Mouse (Mus musculus): ENCODE measurements around the gene Gramd2.

The Gramd2 gene

DNA sequence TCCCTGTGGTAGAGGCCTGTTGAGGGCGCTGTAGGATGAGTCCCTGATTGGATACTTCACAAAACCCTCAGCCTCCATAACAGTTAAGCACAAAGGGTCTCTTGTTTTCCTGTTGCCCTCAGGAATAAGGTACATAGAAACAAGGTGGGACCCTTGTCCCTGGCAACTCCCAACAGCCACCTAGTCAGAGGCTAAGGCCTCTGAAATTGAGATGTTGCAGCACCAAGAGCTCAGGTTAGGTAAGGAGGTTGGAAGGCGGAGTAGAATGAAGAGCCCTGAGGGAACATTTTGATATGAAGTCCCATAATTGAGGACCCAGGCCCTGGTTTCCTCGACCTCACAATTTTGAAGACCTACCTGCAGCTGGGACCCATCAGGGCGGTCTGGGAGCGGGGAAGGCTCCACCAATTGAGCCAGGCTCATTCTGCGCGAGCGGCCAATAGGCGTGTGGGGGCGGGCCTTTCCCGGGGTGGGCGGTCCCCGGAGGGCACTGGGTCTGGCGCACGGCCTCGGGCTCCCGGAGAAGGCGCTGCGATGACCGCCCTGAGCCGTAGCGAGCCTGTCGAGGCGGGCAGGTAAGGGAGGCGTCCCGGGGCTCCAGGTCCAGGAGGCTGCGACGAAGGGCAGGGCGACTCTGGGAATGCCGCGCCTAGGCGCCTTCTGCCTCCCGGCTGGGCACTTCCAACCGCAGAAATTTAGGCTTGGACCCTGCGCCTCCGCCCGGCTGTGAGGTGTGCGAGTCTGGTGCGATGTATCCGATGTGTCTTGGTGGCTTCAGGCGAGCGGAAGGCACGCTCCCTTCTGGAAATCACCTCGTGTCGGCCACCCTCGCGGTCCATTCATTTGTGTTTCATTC lies at the start of gene Gramd2:
Gene Gramd2 (plus strand): TSS at position 467 of the 856 bp plus-strand sequence.
- DNase-seq, result peak; percentile 88

DNA sequence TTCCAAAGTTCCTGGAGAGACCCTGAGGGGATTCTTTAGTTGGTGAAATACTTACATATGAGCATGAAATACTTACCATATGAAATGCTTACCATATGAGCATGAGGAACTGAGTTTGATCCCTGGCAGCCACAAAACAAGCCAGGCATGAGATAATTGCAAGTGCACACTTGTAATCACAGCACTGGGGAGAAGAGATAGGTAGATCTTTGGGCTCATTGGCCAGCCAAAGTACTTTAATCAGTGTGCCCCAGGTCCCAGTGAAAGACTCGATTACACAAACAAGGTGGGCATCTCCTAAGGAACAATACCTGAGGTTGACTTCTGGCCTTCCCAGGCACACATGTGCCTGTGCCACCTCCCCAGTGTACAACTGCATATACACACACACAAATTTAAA lies 41.6 kb upstream of the Gramd2 start:
- DNase-seq, result no peak

DNA sequence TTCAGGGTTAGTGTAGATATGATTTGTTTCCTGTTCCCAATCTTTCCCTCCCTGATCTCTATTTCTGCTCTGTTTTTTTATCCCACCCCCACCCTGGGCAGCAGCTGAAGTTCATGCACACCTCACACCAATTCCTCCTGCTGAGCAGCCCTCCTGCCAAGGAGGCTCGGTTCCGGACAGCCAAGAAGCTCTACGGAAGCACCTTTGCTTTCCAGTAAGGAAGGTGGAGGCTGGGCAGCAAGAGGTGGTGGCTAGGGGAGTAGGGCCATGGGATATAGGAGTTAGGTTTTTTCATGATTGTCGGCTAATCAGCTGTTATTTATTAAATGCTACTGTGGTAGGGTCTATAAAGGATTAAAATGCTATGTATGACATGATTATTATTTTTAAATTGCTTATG lies 40.0 kb upstream of the Gramd2 start:
- no peak for DNase-seq

DNA sequence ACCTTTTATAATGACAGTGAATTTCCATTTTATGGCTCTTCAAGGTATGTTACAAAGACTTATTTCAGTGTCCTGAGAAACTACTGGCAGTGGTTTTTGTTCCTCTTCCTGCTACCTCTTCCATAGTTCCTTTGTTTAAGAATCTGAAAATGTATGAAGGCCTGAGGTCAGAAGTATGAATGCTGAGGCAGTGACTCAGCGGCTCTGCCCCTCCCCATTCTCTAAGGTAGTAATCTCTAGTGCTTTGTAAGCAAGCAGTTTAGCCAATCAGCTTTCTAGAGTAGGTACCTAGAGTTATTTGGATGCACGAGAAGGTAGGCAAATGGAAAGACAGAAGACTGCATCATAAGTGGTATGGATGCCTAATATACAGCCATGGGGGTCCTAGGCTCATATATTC lies 38.6 kb upstream of the Gramd2 start:
- DNase-seq, result no peak

DNA sequence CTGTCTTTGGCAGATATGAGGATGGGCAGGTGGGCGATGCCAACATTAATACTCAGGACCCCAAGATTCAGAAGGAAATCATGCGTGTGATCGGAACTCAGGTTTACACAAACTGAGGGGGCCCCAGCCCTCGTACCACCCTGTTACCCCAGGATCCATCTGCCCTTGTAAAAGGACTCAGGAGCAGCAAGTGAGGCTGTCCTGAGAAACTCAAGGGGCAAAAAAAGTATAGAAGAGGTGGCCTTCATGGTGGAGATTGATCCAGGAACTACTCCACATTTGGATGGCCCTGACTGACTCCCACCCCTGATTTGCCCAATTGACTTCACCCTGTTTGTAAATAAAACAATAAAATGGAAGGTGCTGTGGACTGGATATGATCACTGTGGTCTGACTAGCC lies 30.0 kb upstream of the Gramd2 start:
- DNase-seq, result no peak

DNA sequence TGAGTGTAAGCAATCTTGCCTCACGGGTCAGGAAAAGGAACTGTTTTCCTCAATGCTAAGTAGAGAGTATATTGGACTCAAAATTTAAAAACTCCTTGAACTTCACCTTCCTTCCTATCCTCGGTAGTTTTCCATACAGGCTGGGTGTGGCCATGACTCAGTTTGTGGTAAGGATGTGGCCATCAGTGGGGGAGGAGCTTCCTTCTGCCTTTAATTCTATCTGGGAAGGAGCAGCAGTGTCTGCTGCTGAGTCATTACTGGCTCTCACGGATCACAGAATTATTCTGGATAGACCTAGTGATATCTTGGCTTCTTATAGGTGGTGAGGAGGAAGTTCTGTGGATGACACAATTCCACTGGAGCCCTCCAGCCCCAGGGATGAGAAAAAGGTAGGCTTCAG lies 26.6 kb upstream of the Gramd2 start:
- DNase-seq, result peak; percentile 42

DNA sequence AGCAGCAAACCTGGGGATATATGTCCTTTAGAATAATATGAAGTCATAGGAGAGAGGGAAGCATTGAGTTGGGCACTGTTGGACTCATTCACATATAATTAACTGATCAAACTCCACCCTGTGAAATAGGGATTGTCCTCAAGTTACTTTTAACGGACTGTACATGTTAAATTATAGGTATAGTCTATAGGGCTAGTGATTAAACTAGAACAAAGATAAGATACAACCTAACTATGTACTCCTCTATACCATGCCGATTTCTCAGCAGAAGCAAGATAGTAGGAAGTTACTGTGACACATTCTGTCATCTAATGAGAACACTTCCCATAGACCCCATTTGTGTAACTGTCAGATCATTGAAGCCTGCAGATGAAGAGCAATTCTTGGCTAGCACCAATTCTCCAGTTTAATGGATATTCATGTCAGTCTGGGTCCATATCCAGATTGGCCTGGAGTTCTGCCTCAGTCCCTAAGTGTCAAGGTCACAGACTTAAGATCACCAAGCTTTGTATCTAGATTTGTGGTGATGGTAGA lies 25.4 kb upstream of the Gramd2 start:
- DNase-seq, result no peak

DNA sequence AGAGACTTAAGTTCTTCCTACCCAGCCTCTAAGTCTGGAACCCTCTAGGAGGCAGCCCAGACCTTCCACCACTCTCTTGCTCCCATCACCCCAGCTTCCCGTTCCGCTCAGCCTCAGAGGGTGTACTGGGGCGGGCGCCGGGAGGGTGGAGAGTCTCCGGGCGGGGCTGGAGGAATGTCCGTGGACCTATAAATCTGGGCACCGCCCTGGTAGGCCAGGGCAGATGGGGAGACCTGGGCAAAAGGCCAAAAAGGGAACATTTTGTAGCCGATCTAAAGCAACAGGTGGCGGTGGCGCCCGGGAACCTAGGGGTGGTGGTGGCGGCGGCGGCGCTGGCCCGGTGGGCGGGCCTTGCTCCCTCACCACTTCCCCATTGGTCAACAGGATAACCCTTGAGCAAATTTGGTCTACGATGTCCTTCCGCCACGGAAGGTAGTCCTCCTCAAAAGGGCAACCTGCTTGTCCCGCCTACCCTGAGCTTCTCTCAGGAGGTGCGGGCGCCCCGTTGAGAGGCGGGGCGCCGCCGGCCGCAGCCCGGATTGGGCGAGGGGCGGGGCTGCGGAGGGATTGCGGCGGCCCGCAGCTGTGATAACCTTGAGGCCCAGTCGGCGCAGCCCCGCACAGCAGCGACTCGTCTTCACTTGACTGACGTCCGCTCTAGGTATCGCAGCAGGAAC lies 23.8 kb upstream of the Gramd2 start, which contains the start of gene Pkm:
Gene Pkm (plus strand): TSS at position 411 of the 677 bp plus-strand sequence.
- peak; percentile 98 for DNase-seq

DNA sequence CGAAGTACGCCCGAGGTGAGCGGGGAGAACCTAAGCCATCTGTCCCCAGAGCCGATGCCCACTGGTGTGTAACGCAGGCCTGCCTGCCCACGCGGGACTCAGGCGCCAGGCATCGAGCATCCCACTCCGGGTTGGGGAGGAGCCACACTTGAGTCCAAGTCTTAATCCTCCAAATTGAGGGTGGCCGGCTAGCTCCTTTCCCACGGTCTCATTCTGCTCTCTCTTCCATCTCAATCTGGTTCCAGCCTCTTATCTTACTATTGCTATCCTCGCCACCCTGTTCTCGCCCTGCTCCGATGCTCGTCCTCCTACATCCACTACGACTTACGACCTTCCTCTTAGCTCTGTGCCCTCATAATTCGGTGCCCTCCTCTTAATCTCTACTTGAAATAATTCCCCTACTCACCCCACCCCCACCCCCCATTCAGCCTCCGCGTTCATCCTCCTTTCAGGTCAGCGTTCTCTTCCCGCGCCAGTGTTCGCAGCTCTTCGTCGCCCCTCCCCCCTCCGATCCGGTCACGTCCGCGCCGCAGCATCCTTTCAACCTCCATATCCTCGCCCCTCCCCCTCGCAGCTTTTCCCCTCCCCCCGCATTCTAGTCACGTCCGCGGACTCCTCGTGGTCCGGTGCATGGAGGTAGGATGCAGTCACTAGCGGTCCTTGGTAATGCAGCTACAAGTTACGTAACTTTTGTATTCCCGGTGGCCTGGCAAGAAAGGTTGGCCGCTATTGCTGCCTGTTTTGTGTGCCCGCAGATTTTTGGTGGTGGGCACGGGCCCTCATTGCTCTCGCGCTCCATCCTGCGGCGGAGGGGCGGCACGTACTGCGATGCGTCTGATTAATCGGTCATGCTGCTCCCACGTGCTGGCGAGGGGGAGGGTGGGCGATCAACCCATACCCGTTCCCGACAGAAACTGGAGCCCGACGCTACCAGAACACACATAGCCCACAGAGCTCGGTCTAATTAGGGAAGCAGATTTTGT lies 23.0 kb upstream of the Gramd2 start:
- peak; percentile 82 for DNase-seq

DNA sequence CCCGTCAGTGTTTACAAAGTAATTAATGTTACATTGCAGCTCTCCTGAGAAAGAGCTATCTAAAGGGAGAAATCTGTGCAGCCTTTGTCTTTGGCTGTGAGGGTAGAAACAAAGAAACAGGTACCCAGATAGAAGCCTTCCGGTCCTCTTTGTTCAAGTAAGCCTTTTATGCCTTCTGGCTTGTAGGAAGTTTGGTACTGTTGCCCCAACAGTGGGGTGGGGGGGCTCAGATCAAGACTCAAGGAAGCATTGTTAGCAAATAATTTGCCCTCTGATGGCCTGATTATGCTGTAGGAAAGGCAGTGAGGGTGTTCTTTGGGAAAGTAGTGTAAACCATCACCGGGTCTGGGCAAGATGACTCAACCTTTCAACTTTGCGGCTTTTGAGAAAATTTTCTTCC lies 21.8 kb upstream of the Gramd2 start:
- no peak for DNase-seq

DNA sequence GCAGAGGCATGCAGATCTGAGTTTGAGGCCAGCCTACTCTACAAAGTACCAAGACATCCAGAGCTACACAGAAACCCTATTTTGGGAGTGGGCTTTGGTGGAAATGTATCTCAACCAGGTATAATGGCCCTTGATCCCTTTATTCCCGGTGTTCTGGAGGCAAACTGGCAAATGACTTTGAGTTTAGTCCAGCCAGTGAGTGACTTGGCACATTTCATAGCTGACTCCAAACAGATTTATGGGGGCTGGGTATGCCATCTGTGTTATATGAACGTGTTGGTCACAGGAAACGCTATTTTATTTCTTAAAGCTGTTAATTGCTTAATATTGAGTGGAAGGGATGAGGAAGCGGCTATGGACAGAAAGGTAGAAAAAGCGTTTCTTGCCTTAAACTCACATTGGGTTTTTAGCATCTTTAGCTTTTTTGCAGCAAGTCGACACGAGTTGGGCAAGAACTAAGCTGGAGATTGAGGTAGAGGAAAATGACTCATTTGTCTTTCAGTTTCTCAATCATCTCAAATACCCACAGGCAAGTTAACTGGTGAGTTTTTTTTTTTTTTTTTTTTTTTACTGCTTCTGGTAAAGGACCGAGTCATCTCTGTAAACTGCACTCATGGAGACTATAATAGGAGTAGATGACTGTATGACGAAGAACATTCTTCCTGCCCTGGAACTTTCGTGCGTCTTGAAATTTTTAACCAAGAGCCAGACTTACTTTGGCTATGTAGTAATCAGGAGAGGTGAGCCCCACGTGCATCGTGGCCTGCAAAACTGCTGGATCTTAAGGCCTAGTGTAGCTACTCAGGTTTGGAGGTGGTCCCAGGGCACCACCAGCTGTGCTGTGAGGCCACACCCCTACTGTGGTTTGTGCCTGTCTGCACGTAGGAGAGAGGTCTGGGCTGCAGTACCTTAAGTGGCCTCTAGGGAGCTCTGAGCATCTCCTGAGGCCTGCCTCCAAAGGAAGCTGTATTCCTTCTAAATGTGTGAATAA lies 20.6 kb upstream of the Gramd2 start:
- peak; percentile 86 for DNase-seq

DNA sequence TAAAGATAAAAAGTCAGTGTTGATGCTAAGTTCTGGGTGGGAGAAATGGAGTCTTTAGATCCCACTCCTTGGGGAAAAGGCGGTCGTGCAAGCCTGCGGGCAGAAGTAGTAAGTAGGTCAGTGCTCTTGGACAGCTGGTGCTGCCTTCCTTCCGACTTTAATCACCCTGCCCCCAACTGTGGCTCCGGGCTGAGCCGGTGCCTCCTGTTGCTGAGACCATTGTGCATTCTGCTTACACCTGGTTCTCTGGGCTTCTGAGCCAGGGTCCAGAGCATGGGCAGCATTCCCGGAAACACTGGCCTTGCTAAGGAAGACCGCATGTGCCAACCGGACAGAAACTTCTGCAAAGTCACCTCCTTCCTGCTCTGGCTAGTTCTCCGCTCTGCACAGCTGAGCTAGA lies 19.5 kb upstream of the Gramd2 start:
- DNase-seq, result peak; percentile 76

DNA sequence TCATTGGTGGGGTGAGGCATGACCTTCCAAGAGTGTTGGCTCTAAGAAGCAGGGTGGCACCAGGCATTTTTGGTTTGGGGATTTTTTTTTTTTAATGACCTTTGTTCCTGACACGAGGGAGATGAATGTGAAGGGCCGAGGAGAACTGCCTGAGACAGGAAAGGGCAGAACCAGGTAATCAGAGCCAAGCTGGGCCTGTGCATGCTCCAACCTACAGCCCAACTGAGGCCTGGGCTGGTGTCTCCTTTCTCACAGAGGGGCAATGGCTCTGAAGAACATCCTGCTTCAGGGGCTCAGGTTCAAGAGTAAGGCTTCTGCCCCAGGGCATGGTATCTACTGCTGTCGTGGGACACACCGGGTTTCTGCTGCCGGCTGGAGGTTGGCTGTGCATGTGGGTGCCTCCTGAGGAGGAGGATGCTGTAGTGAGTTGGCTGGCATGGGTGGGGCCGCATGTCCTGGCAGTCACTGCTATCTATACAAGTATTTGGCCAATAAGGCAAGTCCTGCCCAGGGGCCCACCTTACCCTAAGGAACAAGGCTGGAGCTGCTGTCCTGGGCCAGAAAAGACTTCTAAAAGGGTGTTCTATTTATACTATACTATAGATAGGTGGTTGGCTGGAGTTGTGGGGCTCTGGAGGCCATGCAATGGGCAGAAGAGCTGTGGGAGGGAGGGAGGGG lies 18.5 kb upstream of the Gramd2 start:
- DNase-seq, result no peak

DNA sequence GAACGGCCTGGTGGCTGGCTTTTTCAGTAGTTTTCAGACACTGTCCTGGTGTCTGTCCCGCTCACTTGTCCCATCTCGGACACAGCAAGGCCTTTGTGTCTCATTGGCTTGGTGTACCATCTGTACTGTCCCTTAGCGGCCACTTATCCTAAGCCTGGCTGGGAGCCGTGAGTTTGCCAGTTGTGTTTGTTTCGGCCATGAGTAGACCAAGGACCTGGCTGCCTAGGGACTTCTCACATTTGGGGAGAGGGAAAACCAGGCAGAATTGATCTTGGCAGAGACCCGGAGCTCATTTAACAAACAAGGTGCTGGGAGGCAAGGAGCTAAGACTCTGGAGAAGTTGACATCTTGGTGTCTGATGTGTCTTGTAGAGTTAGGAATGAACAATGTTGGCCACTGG lies 16.7 kb upstream of the Gramd2 start:
- no peak for DNase-seq

DNA sequence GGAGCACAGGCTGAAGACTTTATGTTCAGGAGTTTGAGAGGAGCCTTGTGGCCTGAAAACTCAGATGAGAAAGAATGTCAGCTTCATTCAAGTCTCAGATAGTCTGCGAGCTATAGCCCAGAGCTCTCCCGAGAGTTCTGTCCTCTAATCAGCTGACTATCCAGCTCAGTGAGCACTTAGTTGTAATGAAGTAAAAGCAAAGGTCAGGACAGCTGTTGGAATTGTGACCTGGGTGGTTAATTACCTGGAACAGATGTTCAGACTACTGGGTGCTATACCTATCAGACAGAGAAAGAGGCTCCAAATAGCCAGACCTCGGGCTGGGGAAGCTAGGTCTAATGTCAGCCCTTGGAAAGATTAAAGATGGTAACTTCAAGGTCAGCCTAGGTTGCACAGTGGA lies 16.0 kb upstream of the Gramd2 start:
- DNase-seq, result peak; percentile 63

DNA sequence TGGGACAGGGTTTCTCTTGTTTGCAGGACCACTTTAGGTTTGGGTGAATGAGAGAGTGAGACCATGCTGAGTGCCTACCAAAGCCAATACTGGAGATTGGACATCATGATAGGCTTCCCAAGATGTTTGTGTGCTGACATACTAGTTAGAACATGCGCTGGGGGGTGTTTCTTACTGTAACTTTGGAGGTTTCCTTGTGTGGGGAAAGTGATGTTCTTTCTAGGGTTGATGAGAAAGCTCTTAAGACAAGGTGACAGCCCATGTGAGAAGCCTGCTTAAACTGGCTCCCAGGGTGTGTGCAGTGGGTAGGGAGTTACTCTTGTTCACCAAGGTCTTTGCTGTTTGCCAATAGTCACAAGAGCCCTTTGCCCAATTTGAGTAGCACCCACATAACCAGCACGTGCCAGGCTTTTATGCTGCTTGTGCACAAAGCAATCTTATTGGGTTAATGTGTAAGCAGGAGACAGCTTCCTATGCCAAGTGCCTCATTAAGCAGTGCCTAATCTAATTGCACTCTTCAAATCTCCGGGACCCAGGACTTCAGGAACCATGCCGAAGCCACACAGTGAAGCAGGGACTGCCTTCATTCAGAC lies 15.2 kb upstream of the Gramd2 start:
- peak; percentile 71 for DNase-seq

DNA sequence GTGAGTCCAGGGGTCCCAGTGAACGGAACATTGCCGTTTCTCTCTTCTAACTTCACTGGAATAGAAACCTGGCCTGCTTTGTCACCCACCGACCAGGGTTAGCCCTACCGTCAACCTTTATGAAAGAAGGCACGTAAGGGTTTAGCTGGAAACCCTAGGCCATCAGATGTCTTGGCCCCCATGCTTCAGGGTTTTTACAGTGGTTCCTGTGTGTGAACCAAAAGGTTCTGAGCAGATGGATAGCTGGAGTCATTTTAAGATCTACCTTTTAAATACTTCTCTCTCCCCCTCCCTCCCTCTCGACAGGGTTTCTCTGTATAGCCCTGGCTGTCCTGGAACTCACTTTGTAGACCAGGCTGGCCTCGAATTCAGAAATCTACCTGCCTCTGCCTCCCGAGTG lies 13.9 kb upstream of the Gramd2 start:
- DNase-seq, result no peak

DNA sequence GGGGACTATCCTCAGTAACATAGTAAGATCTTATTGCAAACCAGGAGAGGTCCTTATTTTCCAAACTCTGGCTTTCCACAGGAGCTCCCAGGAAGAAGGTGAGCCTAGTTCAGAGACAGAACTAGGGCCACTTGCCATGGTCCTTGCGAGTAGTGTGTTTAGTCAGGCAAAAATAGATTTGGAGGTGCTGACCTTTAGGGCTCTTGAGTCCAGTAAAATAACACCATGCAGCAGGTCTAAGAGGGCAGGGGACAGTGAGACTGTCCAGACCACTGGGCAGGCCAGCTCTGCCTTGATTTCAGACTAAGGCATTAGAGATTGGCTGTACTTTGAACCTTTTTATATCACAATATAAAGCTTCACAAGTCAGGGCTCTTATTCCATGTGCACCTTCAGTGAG lies 13.1 kb upstream of the Gramd2 start:
- DNase-seq, result no peak

DNA sequence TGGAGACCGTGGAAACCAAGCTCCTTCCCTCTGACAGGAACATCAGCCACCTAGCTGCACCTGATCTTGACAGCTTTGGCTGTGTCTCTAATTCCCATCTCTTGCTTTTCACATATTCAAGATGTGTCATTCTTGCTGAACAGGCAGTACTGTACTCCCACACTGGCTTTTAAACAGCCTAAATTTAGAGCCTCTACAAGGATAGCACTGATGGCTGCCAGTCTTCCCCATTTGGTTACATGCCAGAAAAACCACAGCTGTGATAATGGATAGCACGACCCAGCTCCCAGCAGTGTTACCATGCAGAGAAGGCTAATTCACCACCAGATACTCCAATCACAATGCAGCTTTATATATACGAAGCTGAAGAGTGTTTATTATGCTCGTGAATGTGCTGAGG lies 12.7 kb upstream of the Gramd2 start:
- DNase-seq, result no peak

DNA sequence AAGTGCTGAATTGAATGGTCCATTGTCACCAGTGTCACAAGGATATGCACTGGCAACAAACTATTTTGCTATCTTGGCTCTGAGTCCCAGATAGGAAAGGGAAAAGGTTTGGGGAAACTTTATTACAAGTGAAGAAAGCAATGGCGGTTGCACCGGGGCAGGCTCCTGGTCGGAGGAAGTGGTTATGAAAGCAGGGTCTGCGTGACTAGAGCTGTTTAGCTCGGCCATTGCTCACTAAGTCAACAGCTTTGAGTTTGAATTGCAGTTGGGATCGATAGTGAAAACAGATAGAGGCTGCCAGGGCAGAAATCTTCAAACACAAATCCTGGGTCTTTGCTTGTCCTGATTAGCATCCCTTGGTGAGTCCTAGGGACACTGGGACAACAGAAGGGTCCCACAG lies 12.0 kb upstream of the Gramd2 start:
- DNase-seq, result no peak

DNA sequence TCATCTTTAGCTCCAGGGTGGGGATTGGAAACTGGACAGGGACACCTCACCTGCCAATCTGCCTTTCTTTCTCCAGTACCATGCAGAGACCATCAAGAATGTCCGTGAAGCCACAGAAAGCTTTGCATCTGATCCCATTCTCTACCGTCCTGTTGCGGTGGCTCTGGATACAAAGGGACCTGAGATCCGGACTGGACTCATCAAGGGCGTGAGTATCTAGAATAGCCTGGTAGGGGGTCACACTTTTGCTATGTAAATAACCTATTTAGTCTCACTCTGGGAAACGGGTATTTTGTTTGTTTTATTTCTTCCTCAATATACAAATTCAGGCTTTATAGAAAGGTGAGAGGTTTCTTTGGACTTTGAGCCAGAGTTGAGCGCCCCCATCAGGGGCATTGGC lies 11.5 kb upstream of the Gramd2 start:
- no peak for DNase-seq

Data from kidney, postnatal 14 days (tissue).